Mouse (Mus musculus) left cerebral cortex, adult 8-10 months (tissue): ENCODE measurements at regions not wholly inside any gene's neighbourhood (a gene's known extent, or its start where the extent isn't known, plus 50 kb on each side); places are given as distances from the start of the nearest gene placed in this dataset.

ENCODE experiments used
- DNase-seq, 2 experiments: peaks; one replicate each; pipeline ENCODE4 v3.0.0; 2022; ENCODE audit warnings: low spot score in 2 of 2

GRCm38 (mm10) chr13:51973461-51973860, 127.0 kb downstream of the Gadd45g start:
- DNase-seq: no peak

- no peak for DNase-seq
Measured at GRCm38 (mm10) chr13:51974101-51974500, 127.6 kb downstream of the Gadd45g start.

DNA sequence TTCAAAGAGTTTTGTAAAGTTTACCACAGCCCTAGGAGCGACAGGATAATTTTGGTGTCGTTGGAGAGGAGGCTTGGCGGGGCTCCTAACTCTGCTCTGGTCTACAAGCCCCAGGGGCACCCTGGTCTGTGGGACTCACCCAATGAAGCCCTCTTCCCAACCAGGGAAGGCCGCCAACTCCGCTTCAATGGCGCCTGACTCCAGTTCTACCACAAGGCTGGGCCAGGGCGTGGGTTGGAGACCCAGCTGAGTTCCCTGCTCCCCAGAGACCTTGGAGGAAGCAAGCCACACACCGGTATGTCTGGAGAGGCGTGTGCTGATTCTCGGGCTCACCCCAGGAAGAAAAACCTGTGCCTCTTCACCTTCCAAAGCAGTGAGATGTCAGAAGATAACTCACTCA, 128.9 kb downstream of the Gadd45g start:
- DNase-seq: no peak

DNA sequence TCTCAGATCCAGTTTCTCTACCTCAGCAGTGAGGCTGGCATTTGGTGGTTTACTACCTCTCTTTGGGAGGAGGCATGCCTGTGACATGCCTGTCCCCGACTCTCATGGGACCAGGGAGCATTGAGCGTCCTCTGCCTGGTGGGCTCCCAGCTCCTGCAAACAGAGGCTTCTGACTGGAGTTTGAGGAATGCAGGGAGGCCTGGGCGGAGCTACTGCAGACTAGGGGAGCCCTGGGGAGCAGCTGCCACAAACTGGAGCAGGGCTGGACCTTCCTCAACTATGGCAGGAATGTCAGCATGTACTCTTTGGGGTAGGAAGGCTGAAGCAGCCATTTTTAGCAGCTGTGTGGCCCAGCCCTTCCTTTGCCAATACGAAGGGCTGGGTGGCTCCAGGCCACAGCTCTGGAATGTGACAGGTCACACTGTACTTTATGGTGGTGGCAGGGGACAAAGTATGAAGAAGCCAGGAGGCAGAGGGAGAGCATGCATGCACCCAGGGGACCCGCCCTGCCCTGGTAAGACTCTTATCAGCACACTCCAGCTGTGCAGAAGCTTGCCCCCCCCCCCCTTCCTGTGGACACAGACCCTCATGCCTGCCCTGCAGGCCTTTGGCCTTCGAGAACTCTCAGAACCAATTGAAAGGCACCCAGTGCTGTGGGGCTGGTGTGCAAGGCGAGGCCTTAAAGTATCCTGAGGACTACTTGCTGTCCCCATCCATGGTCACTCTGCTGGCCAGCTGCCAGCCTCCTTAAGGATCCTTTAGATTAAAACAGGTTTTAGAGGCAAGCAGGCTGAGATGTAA, 129.5 kb downstream of the Gadd45g start:
- DNase-seq: no peak

DNA sequence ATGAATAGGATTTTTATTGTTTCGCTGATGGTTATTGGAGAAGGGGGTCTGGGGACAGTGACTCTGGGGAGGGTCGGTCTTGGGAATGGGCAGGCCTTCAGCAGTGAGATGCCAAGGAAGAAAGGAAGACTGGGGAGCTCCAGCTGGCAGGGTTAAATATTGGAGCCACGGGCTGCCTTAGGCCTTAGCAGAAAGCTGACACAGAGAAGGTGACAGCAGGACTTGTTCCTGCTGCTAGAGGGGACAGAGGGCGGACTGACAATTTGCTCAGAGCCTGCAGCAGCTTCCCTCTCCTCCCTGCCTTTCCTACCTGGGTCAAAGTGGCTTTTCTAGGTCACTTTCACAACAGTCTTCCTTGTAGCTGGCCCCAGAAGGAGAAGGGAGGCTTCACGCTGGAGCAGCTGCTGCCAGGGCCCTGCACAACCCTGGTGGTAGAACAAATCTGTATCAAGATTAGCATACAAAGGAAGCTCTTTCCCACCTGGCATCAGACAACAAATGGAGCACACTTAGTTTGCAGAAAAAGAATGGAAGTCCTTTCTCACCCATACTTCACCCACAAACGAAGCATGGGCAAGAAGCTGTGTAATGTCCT, 130.2 kb downstream of the Gadd45g start:
- DNase-seq: no peak

- DNase-seq: no peak
Measured at GRCm38 (mm10) chr13:51979301-51979977, 133.0 kb downstream of the Gadd45g start.

DNA sequence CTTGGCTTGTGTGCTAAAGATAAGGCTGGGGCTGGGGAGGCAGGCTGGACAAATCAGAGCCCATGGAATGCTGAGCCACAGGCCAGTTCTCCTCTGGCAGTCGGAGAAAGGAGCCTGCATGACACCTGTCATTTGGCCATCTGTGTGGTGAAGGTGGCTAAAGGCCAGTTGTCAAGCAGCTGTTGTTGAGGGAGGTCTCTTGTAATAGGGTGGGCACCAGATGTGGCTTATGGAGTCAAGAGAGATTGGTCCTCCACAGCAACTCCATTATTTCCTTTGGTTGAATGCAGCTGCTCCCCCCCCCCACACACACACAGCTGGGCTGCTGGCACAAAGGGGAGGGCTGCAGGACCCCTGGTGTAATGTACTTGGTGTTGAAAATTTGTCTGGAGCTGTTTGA, 133.9 kb downstream of the Gadd45g start:
- no peak for DNase-seq

DNA sequence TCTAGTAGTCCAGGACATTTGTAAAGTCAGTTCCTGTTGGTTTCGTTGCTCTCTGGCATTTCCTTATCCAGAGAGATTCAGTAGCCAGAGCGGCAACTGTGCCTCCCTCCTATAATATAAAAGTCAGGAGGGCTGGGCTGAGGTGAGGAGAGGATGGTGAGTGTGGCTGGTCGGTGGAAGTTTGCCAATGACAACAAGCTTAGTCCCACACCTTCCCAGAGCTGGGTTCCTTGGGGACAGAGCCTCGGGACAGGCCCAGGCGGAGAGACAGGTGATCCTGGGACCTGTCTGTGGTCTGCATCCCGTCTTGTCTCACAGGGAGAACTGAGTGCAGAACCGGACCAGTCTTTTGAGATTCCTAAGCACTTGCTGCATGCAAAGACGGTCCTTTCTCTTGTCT, 136.5 kb downstream of the Gadd45g start:
- DNase-seq: no peak

GRCm38 (mm10) chr13:51983575-51983974, 137.1 kb downstream of the Gadd45g start:
- no peak for DNase-seq

DNA sequence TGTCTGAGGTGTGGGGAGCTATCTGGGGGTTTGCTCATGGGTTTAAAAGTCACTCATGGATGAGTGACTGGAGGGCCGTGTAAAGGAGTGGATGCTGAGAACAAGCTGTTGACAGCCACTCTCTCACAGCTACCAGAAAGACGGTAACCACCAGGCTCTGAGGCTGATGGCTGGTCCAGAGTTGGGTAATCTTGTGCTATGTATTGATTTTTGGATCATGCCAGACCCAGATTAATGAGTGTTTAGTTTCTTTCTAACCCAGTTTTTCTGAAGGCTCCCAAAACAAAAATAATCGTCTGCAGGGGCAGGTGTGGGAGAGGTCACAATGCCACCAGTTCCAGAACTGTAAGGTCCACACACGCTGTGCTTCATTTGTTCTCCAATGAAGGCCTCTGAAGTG, 144.9 kb downstream of the Gadd45g start:
- no peak for DNase-seq

DNA sequence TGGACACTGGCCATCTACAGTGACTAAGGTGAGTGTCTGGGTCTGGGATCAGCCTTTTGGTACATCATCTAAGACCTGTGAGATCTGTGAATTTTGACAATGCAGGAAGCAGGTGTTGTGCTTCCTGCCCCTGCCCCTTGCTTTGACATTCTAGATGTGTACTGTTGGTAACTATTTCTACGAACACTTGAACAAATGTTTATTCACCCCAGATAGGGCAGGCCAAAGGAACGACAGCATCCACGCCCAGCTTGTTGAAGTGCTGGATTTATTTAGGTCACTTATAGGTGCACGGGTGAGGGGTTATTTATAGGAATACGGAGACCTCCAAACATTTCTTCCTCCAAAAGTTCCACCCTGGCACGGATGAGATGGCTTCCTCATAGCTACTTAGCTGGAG, 146.4 kb downstream of the Gadd45g start:
- no peak for DNase-seq

- no peak for DNase-seq
Measured at GRCm38 (mm10) chr13:51996163-51996562, 149.7 kb downstream of the Gadd45g start.

- DNase-seq: no peak
Measured at GRCm38 (mm10) chr13:51998542-51998941, 152.1 kb downstream of the Gadd45g start.

GRCm38 (mm10) chr13:52001811-52002210, 155.3 kb downstream of the Gadd45g start:
- no peak for DNase-seq

GRCm38 (mm10) chr13:52003946-52004539, 157.6 kb downstream of the Gadd45g start:
- DNase-seq: no peak

GRCm38 (mm10) chr13:52007585-52008395, 161.3 kb downstream of the Gadd45g start:
- no peak for DNase-seq

DNA sequence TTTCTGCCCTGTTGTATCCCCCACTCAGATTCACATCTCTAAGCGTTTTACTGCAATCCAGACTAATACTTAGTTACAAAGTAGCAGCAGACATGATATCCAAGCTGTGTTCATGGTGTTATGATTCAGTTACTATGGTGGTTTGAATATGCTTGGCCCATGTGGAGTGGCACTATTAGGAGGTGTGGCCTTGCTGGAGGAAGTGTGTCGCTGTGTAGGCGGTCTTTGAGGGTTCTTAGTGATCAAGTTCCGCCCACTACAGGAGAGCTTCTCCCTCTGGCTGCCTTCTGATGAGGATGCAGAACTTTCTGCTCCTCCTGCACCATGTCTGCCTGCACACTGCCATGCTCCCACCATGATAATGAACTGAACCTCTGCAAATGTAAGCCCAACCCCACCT, 162.8 kb downstream of the Gadd45g start:
- DNase-seq: no peak

GRCm38 (mm10) chr13:52009766-52010165, 163.3 kb downstream of the Gadd45g start:
- no peak for DNase-seq

DNA sequence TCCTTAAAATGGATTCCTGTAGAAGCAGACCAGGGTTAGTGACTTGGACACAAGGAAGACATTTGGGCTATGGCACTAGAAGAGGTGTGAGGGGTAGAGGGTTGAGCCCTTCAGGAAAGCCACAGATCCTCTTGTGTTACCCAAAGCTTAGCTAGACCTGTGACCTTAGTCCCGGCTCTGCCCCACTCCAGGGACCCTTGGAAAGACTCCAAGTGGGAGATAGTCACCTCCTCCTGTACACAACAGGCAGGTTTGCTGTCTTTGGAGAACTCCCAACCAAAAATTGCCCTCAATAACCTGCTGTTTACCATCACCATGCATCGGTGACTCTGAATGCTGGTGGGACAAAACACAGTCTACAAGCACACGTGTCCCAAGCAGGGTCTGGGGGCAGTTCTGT, 164.5 kb downstream of the Gadd45g start:
- DNase-seq: no peak

- DNase-seq: no peak
Measured at GRCm38 (mm10) chr13:52013182-52013581, 166.7 kb downstream of the Gadd45g start.

DNA sequence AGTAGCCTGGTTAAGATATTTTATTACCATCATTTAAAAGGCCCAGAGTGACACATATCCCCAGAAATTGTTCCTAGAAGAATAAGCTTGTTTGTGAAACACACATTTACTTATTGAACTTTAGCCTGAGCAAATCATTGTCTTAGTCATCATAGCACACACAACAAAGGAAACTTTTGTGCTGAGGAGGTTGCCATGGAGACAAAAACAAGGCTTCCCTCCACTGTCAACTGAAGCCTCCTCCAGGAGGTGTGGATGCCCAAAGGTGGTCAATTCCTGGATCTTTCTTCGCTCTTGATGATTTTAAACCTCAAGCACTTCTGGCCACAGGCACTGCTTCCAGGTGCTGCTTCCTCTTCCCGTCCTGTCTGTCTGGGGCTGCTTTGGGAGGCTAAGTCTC, 167.3 kb downstream of the Gadd45g start:
- no peak for DNase-seq
